In genomic region chr1:42888541-42889349, GRCm38 (mm10) we compare ENCODE assay signal across 11 mouse cellular contexts. TPM values are rescaled to one million over a fixed set of nuclear protein-coding genes. Genes with fewer than 3 reads are reported as not detected.
A peak's percentile ranks its signal among the peaks of the same experiment; 100 is the strongest.
DNase-seq lines count a peak whose midpoint lies in the region; ATAC-seq lines count a peak whose summit lies in the region.
"Had no signal": no experiment of that assay in that cellular context is flagged by ENCODE, and none has a peak within 500 bp of the region (broad histone marks: within the 10 kb centered on the region; RNA-seq: fewer than 3 reads in every experiment).

No protein-coding gene starts in this region.

- H3K4me1 ChIP-seq in forebrain, embryonic 10.5 days: peaks cover 25% of the 10 kb centered on the region
- H3K4me1 ChIP-seq in midbrain, embryonic 12.5 days: peaks cover 24% of the 10 kb centered on the region
- H3K4me1 ChIP-seq in limb, embryonic 10.5 days: peaks cover 10% of the 10 kb centered on the region

- peaks cover 13% of the 10 kb centered on the region for H3K36me3 ChIP-seq in forebrain, embryonic 10.5 days (replicated peaks)
- H3K36me3 ChIP-seq in midbrain, embryonic 12.5 days: no peaks in the 10 kb centered on the region
- H3K36me3 ChIP-seq in limb, embryonic 10.5 days: peaks cover 19% of the 10 kb centered on the region

- ATAC-seq in midbrain, embryonic 12.5 days (ENCODE audit: low FRiP score, low read depth): peak; percentile 82

- H3K4me3 ChIP-seq in forebrain, embryonic 10.5 days: peak overlapping the region; percentile 8; the same call in 1 of the 2 replicates
- no peak overlapping the region for H3K4me3 ChIP-seq in midbrain, embryonic 12.5 days
- H3K4me3 ChIP-seq in limb, embryonic 10.5 days: no peak overlapping the region

- H3K9ac ChIP-seq in midbrain, embryonic 12.5 days (replicated peaks): no peak overlapping the region
- H3K9ac ChIP-seq: liver, embryonic 14.5 days had no signal

- H3K27me3 ChIP-seq in forebrain, embryonic 10.5 days (ENCODE audit: poor library complexity, severe bottlenecking): no peaks in the 10 kb centered on the region
- H3K27me3 ChIP-seq in midbrain, embryonic 12.5 days: no peaks in the 10 kb centered on the region
- no peaks in the 10 kb centered on the region for H3K27me3 ChIP-seq in limb, embryonic 10.5 days (ENCODE audit: low read depth, poor library complexity, severe bottlenecking)

- peak overlapping the region; percentile 33 for H3K4me2 ChIP-seq in midbrain, embryonic 12.5 days (replicated peaks)

- peak overlapping the region; percentile 54; the same call in 1 of the 2 replicates for H3K27ac ChIP-seq in forebrain, embryonic 10.5 days
- peak overlapping the region; percentile 89 for H3K27ac ChIP-seq in midbrain, embryonic 12.5 days (replicated peaks)
- H3K27ac ChIP-seq in limb, embryonic 10.5 days: no peak overlapping the region
- H3K27ac ChIP-seq: liver, embryonic 14.5 days had no signal

- 48% methylated on average over 22 of the region's 22 CpGs for WGBS in forebrain, embryonic 10.5 days
- 23% methylated on average over 22 of the region's 22 CpGs for WGBS in midbrain, embryonic 12.5 days
- WGBS in limb, embryonic 10.5 days: 65% methylated on average over 22 of the region's 22 CpGs

- intact Hi-C loops in heart, postnatal 25 days (cut with DNase I): no loop called here

- H3K9me3 ChIP-seq in forebrain, embryonic 10.5 days: 0 out of 2 replicates have a peak, but pooled peaks cover 4% of the 10 kb centered on the region
- H3K9me3 ChIP-seq in midbrain, embryonic 12.5 days: no peaks in the 10 kb centered on the region
- H3K9me3 ChIP-seq in limb, embryonic 10.5 days (replicated peaks): no peaks in the 10 kb centered on the region

- DNase-seq in cerebellum, adult 8-10 months: peak; percentile 15
- DNase-seq in cerebellum, adult 11-12 months: no peak
- DNase-seq in NIH3T3 (ENCODE audit: low read depth): peak; percentile 42
- DNase-seq in forebrain, embryonic 10.5 days (ENCODE audit: extremely low spot score, low spot score): no peak
- no peak for DNase-seq in limb, embryonic 10.5 days (ENCODE audit: low spot score)
- DNase-seq in thymus, postnatal 4 days: no peak
- no peak for DNase-seq in heart, postnatal 25 days (ENCODE audit: low spot score)
- DNase-seq: right cerebral cortex, adult 18-20 months; thymus, postnatal 14 days had no signal

RNA-seq across cellular contexts. Expression of gene Mrps9, which starts 37.7 kb away (rescaled TPM):
- 60.2 and 63.6 TPM in 2 replicates for polyA plus RNA-seq in forebrain, embryonic 10.5 days (2016; fragmentation: Nextera tagmentation; extraction: Ambion mirVana)
- polyA plus RNA-seq in midbrain, embryonic 12.5 days (2016; fragmentation: Nextera tagmentation; extraction: Ambion mirVana): 50.3 TPM in 2 replicates
- polyA plus RNA-seq in limb, embryonic 10.5 days (2016; fragmentation: Nextera tagmentation; extraction: Ambion mirVana): 57.6 and 60.8 TPM in 2 replicates
- 100 to 1,000 TPM; 104 to 111 TPM for total RNA-seq in heart, postnatal 25 days (2021)

Comparison
In these comparisons a context has a peak if more than half of its experiments do, and no peak if none do; other contexts are left out.
1. DNase-seq: peak in cerebellum, adult 8-10 months (single experiment) and NIH3T3 (single experiment); none in cerebellum, adult 11-12 months (single experiment), forebrain, embryonic 10.5 days (single experiment), limb, embryonic 10.5 days (single experiment), thymus, postnatal 4 days (single experiment) and heart, postnatal 25 days (single experiment).